Mouse (Mus musculus) liver, postnatal 0 days (tissue): ENCODE measurements at regions not wholly inside any gene's neighbourhood (a gene's known extent, or its start where the extent isn't known, plus 50 kb on each side); places are given as distances from the start of the nearest gene placed in this dataset.

ENCODE experiments used
- CTCF ChIP-seq: sonication (generic); IDR thresholded peaks from 2 replicates; pipeline ENCODE4 v1.5.1; 2016; ENCODE audit warnings: antibody characterized with exemption, low read depth
- EP300 ChIP-seq: IDR thresholded peaks from 2 replicates; pipeline ENCODE4 v1.6.1; 2016; ENCODE audit warnings: antibody characterized with exemption, low read depth, mild to moderate bottlenecking

GRCm38 (mm10) chr6:53126776-53127175 lies 58.3 kb upstream of the Jazf1 start:
- TF ChIP-seq CTCF (no peak), EP300 (no peak)
